Mouse (Mus musculus): ENCODE measurements at regions not wholly inside any gene's neighbourhood (a gene's known extent, or its start where the extent isn't known, plus 50 kb on each side); places are given as distances from the start of the nearest gene placed in this dataset.
A peak's percentile ranks its signal among the peaks of the same experiment; 100 is the strongest.

DNA sequence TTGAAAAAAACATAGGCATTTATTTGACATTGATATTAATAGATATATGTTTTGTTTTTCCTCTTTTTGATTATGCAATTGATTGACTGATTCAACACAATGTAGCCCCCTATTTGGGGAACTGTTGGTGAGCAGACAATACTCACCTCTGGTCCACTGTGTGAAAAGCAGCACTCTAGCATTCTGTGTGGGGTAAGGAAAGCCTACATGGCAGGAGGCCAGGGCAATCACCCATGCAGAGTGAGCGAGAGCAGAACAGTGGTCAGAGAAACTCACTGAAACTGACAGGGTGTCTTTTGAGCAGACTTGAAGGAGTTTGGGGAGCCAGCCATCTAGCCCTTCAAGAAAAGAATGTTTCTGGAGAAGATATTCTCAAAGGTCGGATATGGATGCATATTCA lies 73.2 kb upstream of the Azi2 start:
- DNase-seq (ENCODE audit: low spot score in 2 of 2), result no peak

DNA sequence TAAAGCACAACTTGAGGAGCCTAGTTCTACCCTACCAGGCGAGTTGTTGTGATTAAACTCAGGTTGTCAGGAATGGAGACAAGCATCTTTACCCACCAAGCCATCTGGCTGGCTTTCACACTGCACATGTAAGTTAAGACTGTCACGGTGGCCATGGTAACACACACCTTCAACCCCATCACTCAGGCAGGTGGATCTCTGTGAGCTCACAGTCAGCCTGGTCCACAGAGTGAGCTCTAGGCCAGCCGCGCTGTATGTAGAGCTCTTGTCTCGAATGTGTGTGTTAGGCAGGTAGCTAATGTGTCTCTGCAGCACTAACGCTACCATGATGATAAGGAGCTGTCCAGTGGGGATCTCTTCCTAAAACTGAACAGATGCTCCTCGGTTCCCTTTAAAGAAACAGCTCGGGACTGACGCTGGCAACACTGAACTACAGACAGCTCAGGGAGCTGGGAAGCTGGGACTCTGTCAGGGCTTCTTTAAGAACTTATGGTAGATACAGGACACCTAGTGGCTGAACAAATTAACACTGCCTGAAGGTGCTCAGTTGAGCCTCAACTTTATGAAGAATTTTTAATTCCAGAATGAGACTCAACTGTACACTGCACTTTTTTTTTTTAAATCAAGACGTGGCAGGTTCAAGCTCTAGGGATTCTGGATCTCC lies 73.8 kb upstream of the Azi2 start:
- DNase-seq (ENCODE audit: low spot score in 2 of 2), result no peak

DNA sequence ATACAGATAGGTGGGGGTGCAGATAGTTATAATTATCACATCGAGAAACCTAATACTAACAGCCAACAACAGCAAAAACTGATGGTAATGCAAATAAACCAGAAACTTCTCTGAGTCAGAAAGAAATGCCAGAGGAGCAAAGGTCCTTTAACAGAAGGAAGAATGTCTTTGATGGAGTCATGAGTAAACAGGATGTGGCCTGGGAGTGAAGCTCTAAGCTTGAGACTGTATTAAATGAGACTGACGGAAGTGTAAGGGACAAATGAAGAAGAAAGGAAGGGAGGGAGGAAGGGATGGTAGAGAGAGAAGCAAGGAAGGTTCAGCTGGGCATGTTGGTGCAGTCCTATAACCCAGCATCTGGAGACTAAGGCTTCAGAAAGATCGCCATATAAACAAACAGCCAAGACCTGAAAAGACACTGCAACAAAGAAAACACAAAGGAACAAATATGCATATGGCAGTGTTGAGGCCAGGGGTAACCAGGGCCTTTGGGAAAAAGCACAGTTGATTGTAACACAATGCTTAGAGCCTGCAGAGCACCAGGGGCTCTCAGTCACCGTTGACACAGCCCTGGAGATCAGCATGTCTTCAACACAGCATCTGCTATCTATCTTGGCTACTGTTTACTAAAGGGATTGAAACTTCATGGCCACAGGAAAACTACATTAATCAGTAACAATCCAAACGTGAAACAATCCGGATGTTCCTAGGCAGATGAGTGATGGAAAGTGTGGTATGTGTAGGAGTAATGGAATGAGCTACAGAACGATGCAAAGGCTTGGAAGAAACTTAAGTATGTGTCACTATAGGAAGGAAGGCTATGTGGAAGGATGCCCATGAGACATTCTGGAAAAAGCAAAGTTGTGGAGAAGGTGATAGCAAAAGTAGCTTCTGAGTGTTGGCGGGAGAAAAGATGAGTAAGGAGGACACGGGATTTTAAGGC lies 77.9 kb upstream of the Azi2 start:
- no peak for DNase-seq (ENCODE audit: low spot score in 2 of 2)

DNA sequence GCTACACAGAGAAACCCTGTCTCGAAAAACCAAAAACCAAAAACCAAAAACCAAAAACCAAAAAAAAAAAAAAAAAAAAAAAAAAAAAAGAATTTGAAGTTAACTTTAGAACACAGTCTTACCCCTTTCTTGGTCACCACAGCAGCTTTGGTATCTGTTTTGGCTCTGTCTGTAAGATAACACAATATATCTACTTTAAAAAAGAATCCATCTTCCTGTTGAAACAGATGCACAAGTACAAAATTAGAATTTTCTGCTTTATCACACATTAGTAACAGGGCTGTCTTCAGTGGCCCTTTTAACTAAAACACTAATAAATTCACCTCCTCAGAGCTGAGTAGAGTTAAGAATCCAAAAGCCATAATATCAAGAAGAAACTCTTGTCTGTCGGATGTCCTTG lies 80.5 kb upstream of the Azi2 start:
- no peak for DNase-seq (ENCODE audit: low spot score in 2 of 2)

DNA sequence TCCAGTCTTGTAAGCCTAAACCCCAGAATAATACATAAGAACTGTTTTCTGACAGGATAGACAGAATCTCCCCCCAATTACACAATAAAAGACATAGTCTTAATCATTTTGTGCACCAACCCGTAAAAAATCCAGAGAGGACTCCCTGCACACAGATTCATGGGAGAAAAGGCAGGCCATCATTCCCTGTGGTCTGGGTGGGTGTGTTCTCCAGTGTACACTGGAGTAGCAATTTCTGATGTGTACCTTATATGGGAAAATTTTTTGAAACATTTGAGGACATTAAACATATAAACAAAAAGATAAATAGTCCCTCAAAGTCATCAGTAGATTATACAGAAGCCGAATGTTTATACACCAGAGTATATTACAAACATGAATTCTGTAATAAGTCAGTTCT lies 83.1 kb upstream of the Azi2 start:
- DNase-seq (ENCODE audit: low spot score in 2 of 2), result no peak

DNA sequence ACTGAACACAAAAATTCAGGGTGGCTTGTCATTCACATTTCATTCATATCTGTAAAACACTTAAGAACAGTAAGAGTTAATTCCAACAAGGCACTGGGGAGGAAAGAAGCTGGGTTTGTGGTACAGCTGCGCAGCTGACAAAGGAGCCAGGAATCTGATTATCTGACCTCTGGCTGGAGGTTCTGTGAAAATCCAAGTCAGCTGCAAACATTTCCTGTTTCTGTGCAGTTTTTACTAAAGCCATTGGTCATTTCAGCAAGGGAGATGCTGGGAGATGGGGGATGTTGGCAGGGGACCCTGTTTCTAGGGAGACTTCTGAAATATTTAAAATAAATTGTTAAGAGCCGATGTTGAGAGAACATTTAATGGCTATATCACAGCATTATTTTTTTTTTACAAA lies 83.6 kb upstream of the Azi2 start:
- DNase-seq (ENCODE audit: low spot score in 2 of 2), result no peak

DNA sequence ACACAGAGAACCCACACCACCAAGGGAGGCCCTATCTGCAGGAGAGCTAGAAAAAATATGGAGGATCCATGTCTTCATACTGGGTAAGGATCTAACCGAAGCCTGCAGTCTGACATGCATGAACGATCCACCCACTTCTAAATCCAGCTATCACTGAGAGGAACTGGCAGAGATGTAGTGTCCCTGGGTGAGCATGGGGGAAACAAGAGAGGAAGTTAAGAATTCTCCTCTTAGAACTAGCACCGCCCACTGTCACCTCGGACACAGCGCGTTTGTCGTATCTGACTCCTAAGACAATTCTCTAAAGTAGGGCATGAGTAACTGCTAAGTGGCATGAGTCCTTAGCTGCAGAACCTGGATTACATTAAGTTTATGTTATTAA lies 112.8 kb upstream of the Azi2 start:
- DNase-seq (ENCODE audit: low spot score in 2 of 2), result no peak

DNA sequence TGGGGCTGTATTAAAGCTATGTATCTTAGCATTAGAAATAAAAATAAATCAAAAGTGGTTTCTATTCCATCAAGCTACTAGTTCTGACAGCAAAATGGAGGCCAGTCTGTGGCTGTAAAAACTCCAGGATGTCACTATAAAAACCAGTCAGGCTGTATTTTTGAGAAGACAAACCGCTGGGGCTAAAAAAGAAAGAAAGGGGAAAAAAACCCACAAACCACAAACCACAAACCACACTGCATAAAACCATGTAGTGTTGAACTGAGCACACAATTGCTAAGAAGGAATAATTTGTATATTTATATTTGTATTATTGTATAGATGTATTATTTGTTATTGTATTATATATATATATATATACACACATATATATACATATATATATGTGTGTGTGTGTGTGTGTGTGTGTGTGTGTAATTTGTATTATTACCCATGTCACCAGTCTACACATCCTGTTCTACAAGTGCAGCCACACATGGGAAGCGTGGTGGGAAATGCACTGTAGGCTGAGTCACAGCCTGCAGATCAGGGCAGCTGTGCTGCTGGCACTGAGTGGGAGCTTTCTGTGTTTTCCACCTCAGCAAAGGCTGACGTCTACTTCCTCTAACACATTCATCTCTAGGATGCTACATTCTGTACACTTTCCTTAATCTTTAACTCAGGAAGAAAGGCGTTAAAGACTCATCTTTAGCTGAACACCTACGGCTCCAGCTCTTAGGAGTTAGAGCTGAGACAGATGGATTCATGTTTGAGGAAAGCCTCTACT lies 113.4 kb upstream of the Azi2 start:
- no peak for DNase-seq (ENCODE audit: low spot score in 2 of 2)

DNA sequence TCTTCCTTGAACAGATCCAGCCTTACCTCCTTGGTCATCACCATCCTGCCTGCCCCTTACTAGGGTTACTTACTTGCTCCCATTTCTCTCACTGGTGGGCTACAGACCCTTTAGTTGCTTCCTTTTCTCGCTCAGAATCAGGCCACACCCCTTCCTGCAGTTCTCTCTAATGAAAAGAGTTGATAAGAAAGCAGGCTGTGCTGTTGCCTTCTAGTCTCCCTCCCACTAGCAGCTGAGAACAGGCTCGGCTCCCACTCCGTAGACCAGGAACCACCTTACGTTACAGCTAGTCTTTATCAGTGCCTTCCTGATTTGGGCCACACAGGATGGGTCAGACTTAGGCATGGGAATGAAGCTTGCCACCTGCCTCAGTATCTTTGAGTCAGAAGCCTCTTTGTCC lies 117.3 kb upstream of the Azi2 start:
- DNase-seq (ENCODE audit: low spot score in 2 of 2), result no peak

DNA sequence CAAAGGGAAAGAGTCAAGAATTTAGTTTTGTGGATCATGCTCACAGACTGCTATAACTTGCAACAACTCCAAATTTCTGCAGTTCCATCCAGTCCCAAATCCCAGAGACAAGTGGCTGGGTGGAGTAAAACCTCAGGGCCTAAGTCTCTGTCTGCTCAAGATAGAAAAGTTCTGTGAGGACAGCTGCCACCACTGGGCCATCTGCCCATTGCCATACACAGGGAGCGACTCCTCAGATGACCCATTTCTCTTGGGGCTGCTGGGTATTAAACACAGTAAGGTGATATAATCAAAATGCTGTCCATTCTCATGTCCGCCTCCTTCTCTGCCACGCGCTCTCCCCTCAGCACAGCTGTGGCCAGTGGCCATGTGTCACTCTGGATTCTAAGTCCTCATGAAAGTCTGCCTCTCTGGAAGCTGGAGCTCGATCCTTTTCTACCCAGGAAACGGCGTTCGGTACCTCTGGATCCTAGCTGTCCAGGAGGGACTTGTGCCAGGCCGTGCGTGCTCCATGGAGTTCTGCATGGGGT lies 132.3 kb upstream of the Azi2 start:
- no peak for DNase-seq (ENCODE audit: low spot score in 2 of 2)

DNA sequence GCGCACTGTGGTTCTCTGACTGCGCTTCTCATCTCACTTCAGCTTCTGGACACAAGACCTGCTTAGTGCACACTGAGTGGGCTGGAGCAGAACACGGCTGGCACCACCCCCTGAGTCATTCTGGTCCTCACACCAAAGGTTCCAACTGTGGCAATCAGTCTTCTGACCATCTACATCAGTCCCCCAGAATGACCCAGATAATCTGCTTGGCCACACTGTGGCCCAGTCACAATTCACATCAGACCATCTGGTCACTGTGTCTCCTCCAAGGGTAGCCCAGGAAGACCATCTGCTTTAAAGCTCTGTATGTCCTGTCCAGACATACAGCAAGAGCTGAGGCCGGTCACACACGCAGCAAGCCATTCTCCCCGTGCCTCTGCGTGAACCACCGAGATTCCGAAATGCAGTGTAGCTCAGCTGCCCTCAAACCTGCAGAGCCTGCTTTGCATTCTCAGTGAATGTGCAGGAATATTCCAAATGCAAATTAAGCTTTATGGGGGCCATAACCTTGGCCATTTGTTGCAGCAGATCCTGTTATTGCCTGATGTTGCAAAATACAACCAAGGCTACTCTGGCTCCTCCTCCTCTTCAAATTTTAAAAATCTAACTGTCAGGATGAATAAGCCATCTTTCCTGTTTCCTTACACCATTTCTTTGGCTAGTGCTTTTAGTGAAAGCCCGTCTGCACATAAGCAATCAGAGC lies 135.1 kb upstream of the Azi2 start:
- DNase-seq (ENCODE audit: low spot score in 2 of 2), result no peak

DNA sequence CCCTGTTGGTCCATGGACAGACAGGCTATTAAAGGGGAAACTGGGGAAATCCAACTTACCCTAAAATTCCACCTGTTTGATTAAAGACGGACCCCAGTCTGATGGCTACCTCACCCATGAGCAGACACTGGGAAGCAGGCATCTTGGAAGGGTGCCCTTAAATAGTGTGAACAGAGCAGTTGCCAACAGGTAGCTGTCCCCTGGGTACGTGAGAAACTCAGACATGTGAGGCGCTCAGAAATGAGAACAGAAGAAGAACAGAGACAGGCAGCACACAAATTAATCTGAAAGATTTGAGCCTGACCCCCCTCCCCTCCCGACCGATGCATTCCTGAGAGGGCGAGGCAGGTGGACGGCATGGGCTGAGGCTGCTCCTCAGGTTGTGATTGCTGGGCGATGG lies 135.7 kb upstream of the Azi2 start:
- no peak for DNase-seq (ENCODE audit: low spot score in 2 of 2)

DNA sequence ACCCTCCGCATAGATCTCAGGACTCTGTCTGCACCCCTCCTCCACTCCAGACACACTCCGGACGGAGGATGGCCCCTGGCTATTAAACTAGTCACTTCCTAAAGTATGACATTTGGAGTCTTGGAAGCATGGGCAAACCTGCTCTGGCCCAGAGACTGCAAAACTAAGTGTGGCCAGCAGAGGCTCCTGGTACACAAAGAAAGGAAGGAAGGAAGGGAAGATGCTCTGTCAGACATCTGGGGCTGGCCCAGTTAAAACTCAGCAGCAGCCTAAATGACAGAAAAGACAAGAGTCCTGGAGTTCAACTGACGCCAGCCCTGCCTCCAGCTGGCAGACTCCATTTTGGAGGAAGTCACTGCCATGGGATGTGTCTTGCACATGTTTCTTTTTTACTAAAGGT lies 137.3 kb upstream of the Azi2 start:
- DNase-seq (ENCODE audit: low spot score in 2 of 2), result no peak

DNA sequence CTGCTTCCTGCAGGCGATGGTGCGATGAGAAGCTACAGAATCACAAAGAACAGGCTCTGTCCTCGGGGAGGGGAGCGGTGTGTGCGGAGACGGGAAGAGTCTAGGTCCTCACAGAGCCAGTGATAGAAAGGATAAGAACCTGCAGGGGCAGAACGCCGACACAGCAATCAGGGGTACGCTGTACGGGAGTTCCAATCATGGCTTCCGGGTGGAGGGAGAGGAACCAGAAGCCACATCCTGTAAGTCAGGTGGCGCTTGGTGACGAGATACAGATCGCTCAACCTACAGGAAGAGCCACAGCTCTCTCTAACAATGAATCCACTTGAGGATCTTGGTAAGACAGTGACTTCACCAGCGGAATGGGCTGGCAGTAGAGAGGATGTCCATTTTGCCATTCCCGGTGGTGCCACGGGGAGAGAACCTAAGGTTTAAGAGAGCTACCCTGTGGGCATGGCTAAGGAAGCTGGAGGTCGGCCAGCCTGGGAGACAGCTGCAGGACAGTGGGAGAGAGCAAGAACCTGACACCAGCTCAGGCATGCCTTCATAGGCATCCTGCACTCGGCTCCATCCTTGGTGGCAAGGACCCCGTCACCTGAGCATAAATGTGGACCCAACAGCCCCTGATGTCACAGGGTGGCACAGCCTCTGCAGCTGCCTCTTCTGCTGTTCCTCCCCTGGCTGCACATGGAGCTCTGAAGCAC lies 137.9 kb upstream of the Azi2 start:
- DNase-seq (ENCODE audit: low spot score in 2 of 2), result no peak

DNA sequence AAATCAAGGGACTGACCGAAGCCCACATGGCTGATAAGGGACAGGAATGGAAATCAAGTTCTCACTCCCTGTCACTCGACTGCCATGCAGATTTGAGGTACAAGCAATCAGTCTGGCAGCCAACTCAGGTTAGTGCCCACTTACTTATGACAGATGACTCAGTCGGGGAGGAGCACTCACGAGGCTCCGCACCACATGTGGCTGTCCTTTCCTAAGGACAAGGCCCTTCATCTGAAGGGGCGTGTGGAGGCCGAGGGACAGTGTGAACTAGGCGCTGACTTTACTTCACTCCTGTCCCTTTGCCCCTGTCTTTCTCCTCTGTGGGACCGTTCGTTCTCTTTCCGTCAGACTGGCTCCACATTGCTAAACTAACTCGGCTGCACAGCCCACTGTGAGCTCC lies 139.7 kb upstream of the Azi2 start:
- no peak for DNase-seq (ENCODE audit: low spot score in 2 of 2)

DNA sequence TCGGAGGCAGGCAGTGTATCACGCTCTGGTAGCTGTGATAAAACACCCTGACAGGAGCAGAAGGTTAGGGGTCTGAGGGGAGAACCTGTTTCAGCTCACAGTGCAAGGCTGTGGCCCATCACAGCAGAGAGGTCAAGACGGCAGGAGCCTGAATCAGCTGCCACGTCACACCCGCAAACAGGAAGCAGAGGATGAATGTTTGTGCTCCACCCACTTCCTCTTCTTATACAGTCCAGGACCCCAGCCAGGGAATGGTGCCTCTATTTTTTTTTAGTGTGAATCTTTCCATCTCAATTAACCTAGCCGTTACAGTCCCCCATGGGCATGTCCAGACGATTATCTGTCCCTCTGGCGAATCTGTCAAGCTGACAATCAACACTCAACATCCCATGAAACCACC lies 143.8 kb upstream of the Azi2 start:
- no peak for DNase-seq (ENCODE audit: low spot score in 2 of 2)

DNA sequence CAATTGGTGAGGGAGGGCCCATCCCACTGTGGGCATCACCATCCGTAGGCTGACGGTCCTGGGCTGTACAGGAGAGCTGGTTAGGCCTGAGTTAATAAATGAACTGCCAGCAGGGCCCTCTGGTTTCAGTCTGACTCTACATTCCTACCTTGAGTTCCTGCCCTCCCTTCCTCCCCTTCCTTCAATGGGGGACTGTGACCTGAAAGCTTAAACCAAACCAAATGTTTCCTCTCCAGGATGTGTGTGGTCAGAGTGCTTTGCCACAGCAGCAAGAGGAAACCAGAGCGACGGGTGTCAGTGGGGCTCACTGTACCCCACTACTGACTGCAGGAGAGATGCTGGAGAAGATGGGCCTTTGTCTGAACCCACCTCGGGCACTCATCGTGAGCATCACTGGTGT lies 147.7 kb upstream of the Azi2 start:
- no peak for DNase-seq (ENCODE audit: low spot score in 2 of 2)

DNA sequence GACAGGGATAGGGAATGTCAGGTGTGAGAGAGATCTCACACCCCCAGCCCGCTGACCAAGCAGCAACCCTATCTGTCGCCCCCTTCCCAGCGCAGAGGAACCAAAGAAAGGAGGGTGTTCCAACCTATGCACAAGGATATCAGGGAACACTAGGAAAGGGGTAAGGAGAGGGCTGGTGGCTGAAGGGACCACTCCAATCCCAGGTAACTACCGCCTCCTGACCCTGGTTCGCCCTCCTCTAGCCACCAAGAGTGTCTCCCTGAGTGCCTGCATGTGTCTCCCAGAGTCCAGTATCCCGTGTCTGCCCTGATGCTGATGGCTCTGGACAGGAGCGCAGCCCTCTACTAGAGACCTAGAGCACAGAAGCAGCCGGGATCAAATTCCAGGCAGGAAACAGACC lies 167.1 kb upstream of the Azi2 start:
- no peak for DNase-seq (ENCODE audit: low spot score in 2 of 2)

DNA sequence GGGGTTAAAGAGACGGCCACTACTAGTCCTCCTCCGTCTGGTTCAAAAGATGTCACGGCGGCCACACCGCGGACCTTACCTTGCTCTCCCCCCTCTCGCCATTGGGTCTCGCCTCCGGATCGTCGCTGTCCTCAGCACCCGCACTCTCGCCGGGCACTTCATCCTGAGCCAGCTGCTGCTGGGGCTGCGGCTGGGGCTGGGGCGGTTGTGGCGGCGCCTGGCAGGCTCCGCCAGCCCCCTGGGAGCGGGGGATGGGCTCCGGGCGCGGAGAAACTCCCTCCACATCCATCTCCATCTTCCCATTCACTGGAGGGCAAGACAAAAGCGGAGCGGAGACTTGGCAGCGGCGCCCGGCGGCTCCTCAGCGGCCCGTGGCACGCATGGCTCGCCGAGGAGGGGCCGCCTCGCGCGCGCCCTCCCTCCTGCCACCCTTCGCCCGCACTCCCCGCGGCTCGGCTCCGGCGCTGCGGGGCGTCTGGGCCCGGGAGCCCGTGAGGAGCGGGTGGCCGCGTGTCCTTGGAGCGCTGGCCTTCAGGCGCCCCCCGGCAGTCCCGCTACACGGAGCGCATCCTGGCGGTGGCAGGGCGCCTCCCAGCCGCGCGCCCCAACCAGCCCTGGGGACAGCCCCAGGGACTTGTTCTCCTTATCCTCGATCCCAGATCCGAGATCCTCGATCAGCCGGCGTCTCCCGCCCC lies 167.8 kb upstream of the Azi2 start:
- peak in 1 of 2 experiments; percentile 12 for DNase-seq (ENCODE audit: low spot score in 2 of 2)

DNA sequence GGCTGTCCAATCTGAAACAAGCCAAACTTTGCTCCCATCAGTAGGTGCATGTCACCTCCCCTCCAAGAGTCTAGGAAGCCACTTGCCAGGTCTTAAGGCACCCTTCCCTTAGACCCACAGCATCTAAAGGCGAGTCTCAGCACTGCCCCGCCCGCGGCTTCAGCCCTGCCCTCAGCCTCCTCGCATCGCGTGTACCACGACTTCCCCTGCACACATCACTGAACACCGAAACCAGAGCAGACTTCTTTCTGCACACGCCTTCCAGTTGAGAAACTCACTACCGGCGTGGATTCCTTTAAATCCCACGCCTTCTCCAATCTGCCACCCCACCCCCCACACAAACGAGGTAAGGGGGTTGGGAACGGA lies 168.3 kb upstream of the Azi2 start:
- peak in 1 of 2 experiments; percentile 1 for DNase-seq (ENCODE audit: low spot score in 2 of 2)

DNA sequence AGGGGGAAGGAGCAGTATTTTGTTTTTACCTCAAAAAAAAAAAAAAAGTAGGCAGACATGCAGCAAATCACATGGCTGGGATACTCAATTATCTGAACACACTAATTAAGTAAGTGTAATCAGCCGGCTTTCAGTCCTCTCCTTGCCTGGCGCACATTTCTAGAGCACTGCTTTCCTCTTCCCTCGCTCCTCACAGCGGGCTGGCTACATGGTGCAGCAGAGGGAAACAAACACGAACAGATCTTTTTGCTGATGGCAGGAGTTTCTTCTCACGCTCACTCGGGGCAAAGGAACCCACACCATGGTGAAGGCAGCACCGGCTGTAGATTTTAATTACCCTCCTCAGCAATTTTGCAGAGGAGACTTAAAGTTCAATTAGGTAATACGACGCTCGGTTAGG lies 169.7 kb upstream of the Azi2 start:
- no peak for DNase-seq (ENCODE audit: low spot score in 2 of 2)
